Mouse (Mus musculus) liver, embryonic 14.5 days (tissue): ENCODE measurements around the gene Cbr1.

Experiments
- CTCF ChIP-seq: IDR thresholded peaks from 2 replicates; pipeline ENCODE4 v1.5.1; 2016; ENCODE audit warnings: antibody characterized with exemption, low read depth, control low read depth
- EP300 ChIP-seq: IDR thresholded peaks from 2 replicates; pipeline ENCODE4 v1.6.1; 2016; ENCODE audit warnings: antibody characterized with exemption, low read depth

- TF ChIP-seq CTCF, result no peak
- TF ChIP-seq EP300, result no peak
Measured at GRCm38 (mm10) chr16:93624671-93625070, 19.0 kb downstream of the Cbr1 start.
